Mouse (Mus musculus): ENCODE data around the gene Lekr1.
"Not testable (repeated sequence)": the region's sequence is repeated elsewhere in the genome, so short reads cannot be mapped to it uniquely, and the experiment has no call there.

Lekr1 gene

GRCm38 (mm10) chr3:65767202-65767862 is 101.3 kb downstream of the Lekr1 start:
- DNase-seq (ENCODE audit: low spot score in 2 of 2), result no peak

GRCm38 (mm10) chr3:65769666-65770065 is 103.6 kb downstream of the Lekr1 start:
- DNase-seq (ENCODE audit: low spot score in 2 of 2), result not testable (repeated sequence)

GRCm38 (mm10) chr3:65773910-65774309 is 107.9 kb downstream of the Lekr1 start:
- no peak for DNase-seq (ENCODE audit: low spot score in 2 of 2)

GRCm38 (mm10) chr3:65775096-65775495 is 109.1 kb downstream of the Lekr1 start:
- DNase-seq (ENCODE audit: low spot score in 2 of 2), result no peak

- no peak for DNase-seq (ENCODE audit: low spot score in 2 of 2)
Measured at GRCm38 (mm10) chr3:65782246-65782645, 116.2 kb downstream of the Lekr1 start.

DNA sequence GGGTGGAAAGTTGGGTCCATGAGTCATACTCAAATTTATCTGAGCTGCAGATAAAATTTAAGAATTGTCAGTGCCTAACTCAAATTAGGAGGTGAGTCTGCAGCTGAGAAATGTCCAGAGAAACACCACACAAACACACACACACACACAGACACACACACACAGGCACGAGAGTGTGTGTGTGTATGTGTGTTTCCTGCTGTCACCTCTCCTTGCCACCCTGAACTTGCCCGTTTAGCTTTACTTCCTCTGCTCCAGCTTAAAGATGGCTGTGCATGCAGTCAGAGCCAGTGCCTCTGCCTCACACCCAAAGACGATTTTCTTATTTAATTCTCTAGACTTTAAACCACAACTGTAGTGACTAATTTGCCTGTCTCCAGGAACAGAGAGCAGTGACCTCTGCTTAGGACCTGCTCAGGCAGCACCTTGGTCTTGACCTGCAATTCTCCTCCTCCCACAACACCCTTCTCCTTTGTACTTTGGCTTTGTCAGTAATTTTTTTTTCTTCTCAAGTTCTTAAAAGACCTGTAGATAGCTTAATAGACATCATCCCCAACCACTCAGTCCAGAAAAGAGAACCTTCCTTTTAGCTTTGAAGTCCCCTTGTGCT is 124.2 kb downstream of the Lekr1 start:
- DNase-seq (ENCODE audit: low spot score in 2 of 2), result no peak

GRCm38 (mm10) chr3:65793561-65793960 is 127.5 kb downstream of the Lekr1 start:
- DNase-seq (ENCODE audit: low spot score in 2 of 2), result no peak

- DNase-seq (ENCODE audit: low spot score in 2 of 2), result no peak
Measured at GRCm38 (mm10) chr3:65794711-65795110, 128.7 kb downstream of the Lekr1 start.

DNA sequence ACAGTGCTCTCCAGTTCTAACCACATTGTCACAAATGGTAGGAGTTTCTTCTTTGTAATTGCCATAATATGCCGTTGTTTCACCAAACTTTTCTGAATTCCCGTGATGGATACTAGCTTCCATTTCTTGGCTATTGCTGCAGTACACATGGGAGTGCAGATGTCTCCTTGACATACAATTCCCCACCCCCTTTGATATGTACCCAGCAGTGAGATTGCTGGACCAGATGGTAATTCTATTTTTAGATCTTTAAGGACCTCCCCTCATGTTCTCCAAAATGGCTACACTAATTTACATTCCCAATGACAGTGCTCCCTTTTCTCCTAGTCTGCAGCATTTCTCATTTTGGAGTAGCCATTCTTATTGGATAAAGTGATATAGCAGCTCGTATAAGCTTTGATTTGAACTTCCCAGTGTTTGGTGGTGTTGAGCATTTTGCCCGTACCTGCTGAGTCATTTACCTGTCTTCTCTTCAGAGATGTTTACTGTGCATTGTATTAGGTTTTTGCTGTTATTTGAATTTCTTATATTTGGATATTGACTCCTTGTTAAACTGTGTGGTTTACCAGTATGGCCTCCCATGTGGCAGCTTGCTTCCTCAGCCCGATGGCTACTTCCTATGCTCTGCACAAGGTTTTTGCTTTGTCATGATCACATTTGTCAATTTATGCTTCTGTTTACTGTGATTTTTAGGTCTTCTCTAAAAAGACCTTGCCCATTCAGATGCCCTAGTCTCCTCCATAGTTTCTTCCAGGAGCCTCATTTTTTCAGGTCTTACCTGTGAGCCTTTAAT is 131.5 kb downstream of the Lekr1 start:
- DNase-seq (ENCODE audit: low spot score in 2 of 2), result no peak

- DNase-seq (ENCODE audit: low spot score in 2 of 2), result no peak
Measured at GRCm38 (mm10) chr3:65800962-65801361, 134.9 kb downstream of the Lekr1 start.

DNA sequence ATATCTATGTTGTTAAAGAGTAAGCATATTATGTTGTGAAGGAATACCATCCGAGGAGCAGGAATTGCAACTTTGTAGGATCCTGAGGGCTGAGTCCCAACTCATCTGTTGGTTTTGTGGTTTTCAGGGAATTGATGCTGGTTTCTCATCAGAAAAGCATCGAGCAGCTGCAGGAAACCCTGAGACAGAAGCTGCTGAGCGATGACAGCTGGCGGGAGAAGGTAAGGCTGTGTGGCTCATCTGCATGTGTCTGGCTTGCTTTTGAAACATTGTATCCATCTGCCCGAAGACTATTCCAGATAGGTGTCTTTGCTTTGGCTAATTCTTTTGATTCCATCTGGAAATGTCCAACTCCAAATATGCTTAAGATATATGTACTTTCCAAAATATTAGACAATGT is 136.2 kb downstream of the Lekr1 start:
- DNase-seq (ENCODE audit: low spot score in 2 of 2), result no peak

DNA sequence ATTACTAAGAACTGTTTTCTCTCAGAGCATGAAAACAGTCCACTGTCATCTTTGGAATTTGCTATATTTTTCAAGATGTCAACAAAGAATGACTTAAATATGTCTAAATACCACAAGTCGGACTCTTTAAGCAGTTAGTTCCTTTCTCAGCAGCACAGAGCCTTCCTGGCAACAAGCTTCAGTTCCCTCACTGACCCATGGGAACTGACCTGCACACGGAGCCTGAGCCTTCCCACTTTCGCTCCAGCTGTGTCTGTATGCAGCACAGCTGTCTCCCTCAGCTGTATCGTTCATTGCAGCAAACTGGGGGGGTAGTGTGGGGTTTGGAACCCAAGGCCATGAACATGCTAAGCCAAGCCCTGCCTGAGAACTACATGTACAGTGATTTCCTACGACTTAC is 136.8 kb downstream of the Lekr1 start:
- no peak for DNase-seq (ENCODE audit: low spot score in 2 of 2)

DNA sequence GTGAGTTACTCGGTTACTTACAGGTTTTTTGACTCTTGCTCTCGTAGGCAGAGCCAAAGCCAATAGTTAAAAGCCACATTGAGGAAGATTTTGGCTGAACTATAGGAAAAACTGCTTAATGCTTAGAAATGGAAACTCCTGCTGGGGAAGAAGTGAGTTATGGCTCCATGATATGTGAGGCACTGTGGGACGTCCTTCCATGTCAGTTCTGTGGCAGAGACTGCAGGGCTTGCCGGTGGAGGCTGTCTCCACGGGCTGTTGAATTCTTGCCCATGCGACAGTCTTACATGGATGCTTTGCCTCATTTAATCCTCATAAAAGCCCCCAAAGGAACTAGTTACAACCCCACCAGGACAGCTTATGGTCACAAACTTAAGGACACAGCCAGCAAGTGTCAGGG is 148.9 kb downstream of the Lekr1 start:
- no peak for DNase-seq (ENCODE audit: low spot score in 2 of 2)

DNA sequence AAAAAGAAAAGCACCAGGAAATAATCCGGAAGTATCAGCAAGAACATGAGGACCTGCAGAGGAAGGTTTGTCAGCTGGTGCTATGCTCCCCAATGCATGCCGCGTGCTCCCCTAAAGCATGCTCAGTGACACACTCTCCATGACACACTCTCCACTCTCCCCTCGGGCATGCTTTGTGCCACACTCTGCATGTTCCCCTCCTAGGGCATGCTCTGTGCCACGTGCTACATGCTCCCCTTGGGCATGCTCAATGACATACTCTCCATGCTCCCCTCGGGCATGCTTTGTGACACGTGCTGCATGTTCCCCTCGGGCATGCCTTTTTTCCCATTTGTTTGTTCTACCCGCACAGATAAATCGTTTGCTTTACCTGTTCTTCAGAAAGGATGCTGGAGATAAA is 150.0 kb downstream of the Lekr1 start:
- DNase-seq (ENCODE audit: low spot score in 2 of 2), result no peak

DNA sequence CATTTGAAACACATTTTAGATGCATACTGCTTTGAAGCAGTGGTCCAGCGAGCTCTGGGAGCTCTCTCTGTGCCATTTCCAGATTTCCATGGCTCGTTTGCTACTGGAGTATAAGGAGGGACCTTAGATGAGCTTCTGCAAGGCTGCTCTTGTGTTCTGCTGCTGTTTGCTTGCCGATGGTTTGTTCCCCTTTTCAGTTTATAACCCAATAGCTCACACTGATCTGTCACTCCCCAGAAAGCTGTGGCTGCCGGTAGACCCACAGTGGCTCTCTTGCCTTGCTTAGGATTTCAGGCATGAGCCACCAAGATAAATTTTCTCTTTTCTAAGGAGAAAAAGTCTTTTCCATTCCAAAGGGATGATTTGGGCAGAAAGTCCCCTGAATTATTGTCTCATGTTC is 152.6 kb downstream of the Lekr1 start:
- no peak for DNase-seq (ENCODE audit: low spot score in 2 of 2)

DNA sequence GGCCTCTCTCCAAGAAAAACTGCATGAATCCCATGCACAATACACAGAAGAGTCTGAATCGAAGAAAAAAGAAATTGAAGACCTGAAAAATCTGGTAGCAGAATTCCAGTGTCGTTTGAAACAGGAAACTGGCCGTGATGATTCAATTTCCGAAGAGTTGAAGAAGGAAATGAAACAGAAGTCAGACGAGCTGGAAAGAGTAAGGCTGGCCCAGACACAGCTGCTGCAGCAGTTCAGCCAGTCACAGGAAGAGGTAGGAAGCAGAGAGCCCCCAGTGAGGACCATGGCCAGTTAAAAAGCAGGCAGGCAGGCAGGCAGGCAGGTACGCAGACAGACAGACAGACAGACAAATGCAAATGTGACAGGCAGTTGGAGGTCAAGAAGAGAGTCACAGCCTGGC is 153.8 kb downstream of the Lekr1 start:
- no peak for DNase-seq (ENCODE audit: low spot score in 2 of 2)

- no peak for DNase-seq (ENCODE audit: low spot score in 2 of 2)
Measured at GRCm38 (mm10) chr3:65824886-65825285, 158.9 kb downstream of the Lekr1 start.

DNA sequence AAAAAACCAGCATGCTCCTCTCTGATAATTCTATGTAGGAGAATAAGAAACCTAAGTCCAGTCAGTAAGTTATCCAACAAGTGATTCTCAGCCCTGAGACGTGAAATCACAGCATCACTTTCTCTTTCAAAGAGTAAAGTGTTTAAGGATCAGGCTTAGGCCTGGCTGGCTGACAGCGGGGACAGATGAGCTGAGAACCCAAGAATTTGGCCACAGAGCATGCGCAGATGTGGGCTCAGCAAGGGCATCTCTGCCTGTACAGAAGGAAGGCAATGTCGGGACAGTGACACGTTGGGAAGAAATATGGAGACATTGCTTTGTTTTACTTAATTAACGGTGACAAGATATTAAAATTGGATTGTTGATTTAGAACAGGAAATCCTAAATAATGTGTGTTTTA is 160.7 kb downstream of the Lekr1 start:
- DNase-seq (ENCODE audit: low spot score in 2 of 2), result no peak

DNA sequence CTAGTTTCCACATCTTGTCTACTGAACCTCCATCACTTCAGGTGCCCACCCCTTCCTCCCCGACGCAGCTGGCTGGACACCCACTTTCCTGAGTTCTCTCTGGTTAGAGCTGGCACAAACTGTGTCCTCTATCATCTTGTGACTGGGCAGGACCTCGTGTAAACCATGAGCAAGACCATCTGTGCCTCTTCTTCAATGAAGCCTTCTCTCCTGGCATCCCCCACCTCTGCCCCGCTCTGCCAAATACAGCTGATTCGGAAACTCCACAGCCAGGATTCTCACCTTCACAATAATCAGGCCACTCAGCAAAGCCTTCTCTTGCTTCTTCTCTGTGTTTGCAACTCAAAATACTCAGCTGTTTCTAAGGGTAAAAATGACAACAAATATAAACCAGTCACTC is 161.4 kb downstream of the Lekr1 start:
- no peak for DNase-seq (ENCODE audit: low spot score in 2 of 2)

DNA sequence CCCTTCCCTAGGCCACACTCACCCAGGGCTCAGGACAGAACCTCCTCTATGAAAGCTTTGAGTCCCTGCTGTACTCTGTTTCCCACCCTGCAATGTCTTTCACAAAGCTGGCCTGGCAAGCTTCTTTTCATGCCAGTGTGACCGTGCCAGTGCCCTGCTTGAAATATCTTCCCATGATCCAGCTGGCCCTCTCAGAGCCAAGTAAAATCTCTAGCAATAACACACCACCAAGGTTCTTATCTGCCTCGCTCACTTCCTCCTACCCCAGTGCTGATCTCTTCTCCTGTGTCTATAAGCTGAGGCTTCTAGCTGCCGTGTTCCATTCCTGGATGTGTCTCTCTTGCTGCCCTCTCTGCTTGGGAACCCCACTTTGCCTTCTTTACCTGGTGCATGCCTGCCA is 162.0 kb downstream of the Lekr1 start:
- no peak for DNase-seq (ENCODE audit: low spot score in 2 of 2)

GRCm38 (mm10) chr3:65829230-65829629 is 163.2 kb downstream of the Lekr1 start:
- no peak for DNase-seq (ENCODE audit: low spot score in 2 of 2)

DNA sequence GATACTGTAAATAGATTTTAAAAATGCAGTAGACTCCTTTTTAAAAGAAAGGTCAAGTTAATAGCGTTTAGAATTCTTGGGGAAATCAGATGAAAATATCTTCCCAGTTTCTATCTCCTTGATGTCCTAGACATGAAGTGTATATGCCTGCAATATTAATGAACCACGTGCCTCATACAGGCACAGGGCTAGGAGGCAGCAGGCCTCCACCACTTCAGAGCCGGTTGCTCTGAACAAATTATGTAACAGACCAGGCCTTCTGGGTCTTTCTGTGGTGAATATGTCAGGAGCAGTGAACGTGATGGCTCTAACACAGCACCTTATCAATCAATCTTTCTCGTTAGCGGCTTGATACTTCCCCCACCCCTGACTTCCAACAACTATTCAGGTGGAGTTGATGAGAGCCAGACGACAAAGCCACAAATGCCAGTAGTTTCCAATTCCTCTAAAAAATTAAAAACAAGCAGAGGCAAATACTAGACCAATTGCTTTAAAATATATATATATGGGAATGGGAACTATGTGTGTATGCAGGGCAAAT is 164.0 kb downstream of the Lekr1 start:
- DNase-seq (ENCODE audit: low spot score in 2 of 2), result no peak

DNA sequence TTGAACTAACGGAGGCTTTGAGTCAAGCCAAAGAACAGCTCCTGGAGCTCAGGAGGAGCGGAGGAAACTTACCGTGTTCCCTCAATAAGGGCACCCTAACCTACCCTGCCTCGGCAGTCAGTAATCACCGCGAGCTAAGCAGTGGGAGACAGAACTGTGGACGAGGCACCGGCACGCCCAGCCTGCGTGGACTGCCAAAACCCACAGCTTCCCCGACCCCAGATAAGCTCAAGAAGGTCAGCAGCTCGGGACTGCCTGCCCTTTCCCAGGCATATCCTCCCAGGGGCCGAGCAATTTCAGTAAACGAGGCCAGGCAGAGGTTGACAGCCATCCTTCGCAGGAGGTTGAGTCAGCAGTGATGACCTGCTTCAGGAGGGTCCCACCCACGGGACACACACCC is 164.8 kb downstream of the Lekr1 start:
- no peak for DNase-seq (ENCODE audit: low spot score in 2 of 2)
